Mouse (Mus musculus) kidney, embryonic 14.5 days (tissue): Measurements from ENCODE around the gene Atl3. TPM values are rescaled to one million over a fixed set of nuclear protein-coding genes. Genes with fewer than 3 reads are reported as not detected.
"Not testable (repeated sequence)": the region's sequence is repeated elsewhere in the genome, so short reads cannot be mapped to it uniquely, and the experiment has no call there.

Source experiments
- ATAC-seq: fragments of 200-750 bp; cut with Nextera tagmentation; 2 replicates; pipeline ENCODE4 v1.8.0; 2017; ENCODE audit warnings: moderate number of reproducible peaks, mild to moderate bottlenecking, moderate TSS enrichment, moderate library complexity; ENCODE audit not compliant: low FRiP score, low TSS enrichment
- H3K27ac ChIP-seq: fragments of 300-500 bp; sonication (generic); 2 replicates; pipeline ENCODE4 v1.5.1; 2014; ENCODE audit warnings: low read depth, mild to moderate bottlenecking, low read length, moderate library complexity, mixed read lengths
- H3K27me3 ChIP-seq: fragments of 300-500 bp; sonication (generic); 2 replicates; pipeline ENCODE4 v1.6.1; 2014; ENCODE audit warnings: mild to moderate bottlenecking, low read length; ENCODE audit not compliant: control insufficient read depth, insufficient read depth
- H3K36me3 ChIP-seq: fragments of 300-500 bp; sonication (generic); 2 replicates; pipeline ENCODE4 v1.6.1; 2014; ENCODE audit warnings: low read length, mixed read lengths; ENCODE audit not compliant: control insufficient read depth, insufficient read depth
- H3K4me1 ChIP-seq: fragments of 300-500 bp; sonication (generic); 2 replicates; pipeline ENCODE4 v1.6.1; 2014; ENCODE audit warnings: low read length, mixed read lengths; ENCODE audit not compliant: control insufficient read depth, insufficient read depth
- H3K4me2 ChIP-seq: fragments of 300-500 bp; sonication (generic); replicated peaks from 2 replicates; pipeline ENCODE4 v1.6.1; 2014; ENCODE audit warnings: low read depth, mild to moderate bottlenecking, low read length
- H3K4me3 ChIP-seq: fragments of 300-500 bp; sonication (generic); 2 replicates; pipeline ENCODE4 v1.5.1; 2014; ENCODE audit warnings: mild to moderate bottlenecking, low read length
- H3K9ac ChIP-seq: fragments of 300-500 bp; sonication (generic); 2 replicates; pipeline ENCODE4 v1.6.1; 2014; ENCODE audit warnings: low read depth, mild to moderate bottlenecking, low read length, moderate library complexity
- H3K9me3 ChIP-seq: fragments of 300-500 bp; sonication (generic); 2 replicates; pipeline ENCODE4 v1.6.1; 2016; ENCODE audit warnings: low read length; ENCODE audit not compliant: control insufficient read depth
- WGBS: fragments of 180-500 bp; shearing (Covaris S2); extraction: QIAGEN DNeasy Blood & Tissue Kit; methylation state at CpG from one replicate; pipeline ENCODE4 v1.1.7; 2014; 5-methylcytosine and 5-hydroxymethylcytosine counted together
- polyA plus RNA-seq: library from polyadenylated mRNA; unstranded; fragments of >200 nt; fragmentation: Nextera tagmentation; extraction: Ambion mirVana; gene quantifications from 2 replicates; pipeline ENCODE4 v1.2.1, GENCODE M21; 2014

Gene Atl3
- polyA plus RNA-seq, 1 experiment from 2014 or later: 17.7 TPM

DNA sequence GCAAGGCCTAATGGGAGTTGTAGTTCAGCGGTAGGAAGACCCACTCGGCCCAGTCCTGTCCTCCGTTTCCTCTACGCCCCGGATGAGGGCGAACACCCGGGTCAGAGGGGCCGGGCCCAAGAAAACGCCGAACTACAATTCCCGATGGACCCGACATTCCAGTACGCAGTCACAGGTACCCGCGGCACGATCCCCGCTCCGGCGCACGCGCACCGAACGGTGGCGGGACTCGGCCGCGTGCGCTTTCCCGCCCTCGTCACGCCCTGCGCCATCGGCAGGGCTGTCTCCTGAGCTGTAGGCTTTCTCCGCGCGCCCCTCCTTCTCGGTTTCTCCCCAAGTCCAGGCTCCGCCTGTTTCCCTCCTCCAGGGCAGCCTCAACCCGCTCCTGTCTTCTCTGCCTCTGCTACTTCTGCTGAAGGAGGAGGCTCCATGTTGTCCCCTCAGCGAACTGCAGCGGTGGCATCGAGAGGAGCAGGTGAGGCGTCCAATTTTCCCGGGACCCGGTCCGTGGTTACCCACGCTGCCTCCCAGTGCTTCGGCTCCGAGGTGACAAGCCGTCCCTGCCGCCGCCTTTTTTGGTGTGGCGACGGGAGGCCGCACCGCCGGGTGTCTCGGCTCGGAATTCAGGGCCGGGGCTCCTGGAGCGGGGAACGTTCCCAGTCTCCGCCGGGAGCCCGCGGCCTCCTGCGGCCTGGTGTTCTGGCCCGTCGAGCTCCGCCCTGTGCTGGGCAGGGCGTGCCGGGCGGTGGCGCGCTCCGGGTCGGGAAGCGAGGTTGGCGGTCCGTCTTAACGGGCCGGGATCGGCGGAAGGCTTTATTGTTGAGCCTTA lies 561 bp downstream of the Atl3 start:
- ATAC-seq: peak; percentile 97
- Histone ChIP-seq H3K4me1 (0 out of 2 replicates have a peak, but pooled peaks cover 3% of the 10 kb centered on the region), H3K9ac (peak overlapping the region; percentile 89), H3K36me3 (no peaks in the 10 kb centered on the region), H3K4me3 (peak overlapping the region; percentile 83), H3K27ac (peak overlapping the region; percentile 99), H3K27me3 (no peaks in the 10 kb centered on the region), H3K9me3 (no peaks in the 10 kb centered on the region), H3K4me2 (peak overlapping the region; percentile 74)
- WGBS: under 1% methylated on average over 84 of the region's 84 CpGs

DNA sequence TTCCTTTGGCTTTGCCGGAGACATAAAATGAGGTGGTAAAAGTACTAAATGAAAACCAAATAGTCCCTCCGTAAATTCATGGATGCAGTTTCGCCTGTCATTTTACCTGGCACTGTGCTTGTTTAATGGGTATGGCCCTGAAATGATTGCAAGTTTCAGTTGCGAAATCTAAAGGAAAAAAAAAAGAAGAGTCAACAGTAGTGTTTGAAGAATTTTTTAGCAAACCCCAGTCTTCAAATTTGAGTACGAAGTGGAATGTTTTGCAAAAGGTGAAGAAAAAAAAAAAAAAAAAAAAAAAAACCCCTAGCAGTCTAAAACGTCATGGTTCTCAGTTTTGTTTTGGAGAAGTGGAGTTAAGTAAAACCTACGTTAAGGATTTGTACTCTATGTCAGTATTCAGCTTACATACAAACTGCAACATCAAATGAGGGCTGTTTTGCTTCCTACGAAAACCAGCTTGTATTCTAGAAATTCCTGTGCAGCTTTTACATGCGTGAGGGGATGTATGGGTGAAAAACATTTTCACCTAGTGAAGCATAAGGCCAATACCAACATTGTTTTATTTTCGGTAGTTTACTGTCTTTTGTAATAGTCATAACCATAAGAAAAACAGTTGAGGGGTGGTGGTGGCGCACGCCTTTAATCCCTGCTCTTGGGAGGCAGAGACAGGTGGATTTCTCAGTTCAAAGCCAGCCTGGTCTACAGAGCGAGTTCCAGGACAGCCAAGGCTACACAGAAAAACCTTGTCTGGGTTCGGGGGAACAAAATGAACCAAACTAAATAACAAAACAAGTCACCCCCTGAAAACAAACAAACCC lies 1.6 kb downstream of the Atl3 start:
- Histone ChIP-seq H3K36me3 (no peaks in the 10 kb centered on the region), H3K9ac (peak overlapping the region; percentile 89), H3K9me3 (no peaks in the 10 kb centered on the region), H3K4me1 (0 out of 2 replicates have a peak, but pooled peaks cover 3% of the 10 kb centered on the region), H3K4me3 (peak overlapping the region; percentile 83), H3K27ac (peak overlapping the region; percentile 99; the same call in 1 of the 2 replicates), H3K27me3 (no peaks in the 10 kb centered on the region), H3K4me2 (peak overlapping the region; percentile 74)
- ATAC-seq: no peak
- 38% methylated on average over 14 of the region's 14 CpGs for WGBS

DNA sequence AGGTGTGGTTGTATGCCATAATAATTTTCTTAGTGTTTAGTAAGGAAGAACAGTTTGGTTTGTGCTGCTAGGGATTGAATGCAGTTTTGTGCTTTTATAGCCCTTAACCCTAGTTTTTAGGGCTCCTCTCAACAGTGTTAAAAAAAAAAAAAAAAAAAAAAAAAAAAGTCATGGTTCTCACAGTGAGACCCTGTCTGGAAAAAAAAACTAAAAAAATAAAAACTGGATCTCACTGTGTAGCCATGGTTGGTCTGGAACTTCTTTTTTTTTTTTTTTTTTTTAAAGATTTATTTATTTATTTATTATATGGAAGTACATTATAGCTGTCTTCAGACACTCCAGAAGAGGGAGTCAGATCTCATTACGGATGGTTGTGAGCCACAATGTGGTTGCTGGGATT lies 2.2 kb downstream of the Atl3 start:
- H3K4me1 ChIP-seq, H3K9ac ChIP-seq, H3K27me3 ChIP-seq, ATAC-seq, H3K36me3 ChIP-seq, H3K4me3 ChIP-seq, H3K27ac ChIP-seq, H3K9me3 ChIP-seq: not testable (repeated sequence)
- peak overlapping the region; percentile 74; the same call in 1 of the 2 replicates for H3K4me2 ChIP-seq
- WGBS: 88% methylated on average over 1 of the region's 1 CpGs

DNA sequence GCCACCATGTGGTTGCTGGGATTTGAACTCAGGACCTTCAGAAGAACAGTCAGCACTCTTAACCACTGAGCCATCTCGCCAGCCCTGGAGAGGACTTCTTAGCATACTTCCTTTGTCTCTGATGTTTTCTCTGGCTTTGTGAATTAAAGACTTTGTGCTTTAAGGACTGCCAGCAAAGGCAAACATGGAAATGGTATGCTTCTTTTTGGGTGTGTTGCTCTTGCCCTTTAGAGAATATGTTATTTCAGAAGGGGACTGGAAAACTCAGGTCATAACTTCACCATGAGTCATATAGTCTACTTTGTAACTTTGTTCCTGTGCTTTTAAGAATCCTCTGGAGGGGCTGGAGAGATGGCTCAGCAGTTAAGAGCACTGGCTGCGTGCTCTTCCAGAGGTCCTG lies 5.0 kb downstream of the Atl3 start:
- Histone ChIP-seq H3K27me3 (no peaks in the 10 kb centered on the region), H3K9ac (no peak overlapping the region), H3K27ac (no peak overlapping the region), H3K4me2 (no peak overlapping the region), H3K9me3 (no peaks in the 10 kb centered on the region), H3K36me3 (no peaks in the 10 kb centered on the region), H3K4me3 (no peak overlapping the region), H3K4me1 (0 out of 2 replicates have a peak, but pooled peaks cover 3% of the 10 kb centered on the region)
- ATAC-seq: no peak
- 85% methylated on average over 2 of the region's 2 CpGs for WGBS

DNA sequence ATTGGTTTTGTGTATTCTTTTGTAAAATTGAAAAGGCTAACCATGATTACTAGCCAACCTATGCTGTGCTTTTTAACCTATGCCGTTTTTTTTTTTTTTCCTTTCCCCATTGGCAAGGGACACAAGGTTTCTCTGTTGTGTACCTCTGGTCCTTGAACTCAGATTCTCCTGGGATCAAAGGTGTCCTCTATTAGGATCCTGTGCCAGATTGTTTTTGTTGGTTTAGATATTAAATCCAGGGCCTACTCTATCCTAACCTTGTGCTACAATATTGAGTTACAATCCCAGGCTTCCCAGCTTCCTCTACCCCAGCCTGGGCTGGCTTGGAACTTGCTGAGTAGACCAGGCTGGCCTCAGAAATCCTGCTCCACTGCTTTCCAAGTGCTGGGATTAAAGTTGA lies 6.9 kb downstream of the Atl3 start:
- Histone ChIP-seq H3K9ac (no peak overlapping the region), H3K4me3 (no peak overlapping the region), H3K9me3 (no peaks in the 10 kb centered on the region), H3K27ac (no peak overlapping the region), H3K36me3 (no peaks in the 10 kb centered on the region), H3K4me1 (no peaks in the 10 kb centered on the region), H3K27me3 (no peaks in the 10 kb centered on the region), H3K4me2 (no peak overlapping the region)
- ATAC-seq: no peak
- WGBS: 86% methylated on average over 1 of the region's 1 CpGs

DNA sequence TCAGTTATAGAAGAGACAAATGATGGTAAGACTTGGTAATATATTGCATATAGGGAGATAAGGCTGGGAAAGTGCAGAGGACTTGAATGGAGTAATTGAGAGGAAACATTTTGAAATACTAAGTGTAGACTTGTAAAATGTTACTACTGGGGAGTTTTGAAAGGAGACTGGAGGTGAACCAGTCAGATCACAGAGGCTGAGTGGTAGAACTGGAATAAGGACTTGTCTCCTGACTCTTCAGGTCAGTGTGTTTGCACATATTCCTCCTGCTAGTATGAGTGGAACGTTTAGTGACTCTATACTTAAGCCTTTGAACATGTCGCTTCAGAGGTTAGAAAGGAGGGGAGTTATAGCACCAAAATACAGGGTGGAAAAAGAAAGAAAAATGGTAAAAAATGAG lies 8.6 kb downstream of the Atl3 start:
- Histone ChIP-seq H3K27me3 (no peaks in the 10 kb centered on the region), H3K9me3 (no peaks in the 10 kb centered on the region), H3K36me3 (no peaks in the 10 kb centered on the region), H3K9ac (no peak overlapping the region), H3K4me1 (no peaks in the 10 kb centered on the region), H3K4me3 (no peak overlapping the region), H3K27ac (no peak overlapping the region), H3K4me2 (no peak overlapping the region)
- ATAC-seq: no peak
- 79% methylated on average over 2 of the region's 2 CpGs for WGBS

DNA sequence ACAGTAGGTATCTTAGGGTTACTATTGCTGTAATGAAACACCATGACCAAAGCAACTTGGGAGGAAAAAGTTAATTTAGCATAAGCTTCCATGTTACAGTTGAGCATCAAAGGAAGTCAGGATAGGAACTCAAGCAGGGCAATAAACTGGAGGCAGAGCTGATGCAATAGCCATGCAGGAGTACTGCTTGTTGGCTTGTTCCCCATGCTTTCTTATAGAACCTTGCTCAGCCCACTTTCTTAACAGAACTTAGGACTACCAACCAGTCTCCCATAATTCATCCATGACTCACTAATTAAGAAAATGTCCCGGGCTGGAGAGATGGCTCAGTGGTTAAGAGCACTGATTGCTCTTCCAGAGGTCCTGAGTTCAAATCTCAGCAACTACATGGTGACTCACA lies 12.5 kb downstream of the Atl3 start:
- no peak overlapping the region for H3K4me2 ChIP-seq
- no peaks in the 10 kb centered on the region for H3K27me3 ChIP-seq
- no peak for ATAC-seq
- WGBS: 78% methylated on average over 1 of the region's 1 CpGs
- H3K9me3 ChIP-seq: no peaks in the 10 kb centered on the region
- H3K4me3 ChIP-seq: no peak overlapping the region
- H3K4me1 ChIP-seq: no peaks in the 10 kb centered on the region
- no peak overlapping the region for H3K27ac ChIP-seq
- peaks cover 14% of the 10 kb centered on the region; the same call in 1 of the 2 replicates for H3K36me3 ChIP-seq
- H3K9ac ChIP-seq: no peak overlapping the region

DNA sequence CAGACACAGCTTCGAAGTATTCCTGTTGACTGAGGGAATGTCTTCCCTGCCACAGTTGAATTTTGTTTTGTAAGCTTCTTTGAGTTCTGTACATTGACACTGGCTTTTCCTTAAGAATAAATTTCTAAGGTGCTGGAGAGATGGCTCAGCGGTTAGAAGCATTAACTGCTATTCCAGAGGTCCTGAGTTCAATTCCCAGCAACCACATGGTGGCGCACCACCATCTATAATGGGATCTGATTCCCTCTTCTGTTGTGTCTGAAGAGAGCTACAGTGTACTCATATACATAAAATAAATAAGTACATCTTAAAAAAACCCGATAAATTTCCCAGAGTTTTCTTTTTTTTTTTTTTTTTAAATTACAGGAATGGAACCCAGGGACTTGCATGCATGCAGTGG lies 14.2 kb downstream of the Atl3 start:
- H3K4me1 ChIP-seq: no peaks in the 10 kb centered on the region
- H3K4me3 ChIP-seq: no peak overlapping the region
- H3K9ac ChIP-seq: no peak overlapping the region
- H3K36me3 ChIP-seq: peaks cover 26% of the 10 kb centered on the region; the same call in 1 of the 2 replicates
- WGBS: 78% methylated on average over 4 of the region's 4 CpGs
- ATAC-seq: no peak
- H3K27me3 ChIP-seq: no peaks in the 10 kb centered on the region
- no peak overlapping the region for H3K4me2 ChIP-seq
- no peaks in the 10 kb centered on the region for H3K9me3 ChIP-seq
- H3K27ac ChIP-seq: no peak overlapping the region

DNA sequence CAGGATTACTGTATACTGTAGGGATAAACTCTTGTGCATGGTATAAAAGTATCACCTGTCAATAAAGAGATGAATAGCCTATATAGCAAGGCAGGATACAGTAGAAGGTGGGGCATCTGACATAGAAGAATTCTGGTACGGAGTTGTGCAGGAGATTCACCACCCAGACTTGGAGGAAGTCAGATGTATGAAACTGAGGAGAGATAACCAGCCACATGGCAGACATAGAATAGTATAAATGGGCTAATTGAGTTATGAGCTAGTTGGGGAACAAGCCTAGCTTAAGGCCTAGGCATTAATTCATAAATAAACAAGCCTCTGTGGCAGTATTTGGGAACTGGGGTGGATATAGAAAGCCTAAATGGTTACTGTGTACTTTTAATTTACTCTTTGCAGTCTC lies 22.6 kb downstream of the Atl3 start:
- Histone ChIP-seq H3K27me3 (no peaks in the 10 kb centered on the region), H3K36me3 (peaks cover 35% of the 10 kb centered on the region; the same call in 1 of the 2 replicates), H3K4me2 (no peak overlapping the region), H3K4me3 (no peak overlapping the region), H3K27ac (no peak overlapping the region), H3K4me1 (no peaks in the 10 kb centered on the region), H3K9me3 (no peaks in the 10 kb centered on the region), H3K9ac (no peak overlapping the region)
- 87% methylated on average over 1 of the region's 1 CpGs for WGBS
- no peak for ATAC-seq
